Comparison of ENCODE assay signal across 10 mouse cellular contexts in the genomic region with DNA sequence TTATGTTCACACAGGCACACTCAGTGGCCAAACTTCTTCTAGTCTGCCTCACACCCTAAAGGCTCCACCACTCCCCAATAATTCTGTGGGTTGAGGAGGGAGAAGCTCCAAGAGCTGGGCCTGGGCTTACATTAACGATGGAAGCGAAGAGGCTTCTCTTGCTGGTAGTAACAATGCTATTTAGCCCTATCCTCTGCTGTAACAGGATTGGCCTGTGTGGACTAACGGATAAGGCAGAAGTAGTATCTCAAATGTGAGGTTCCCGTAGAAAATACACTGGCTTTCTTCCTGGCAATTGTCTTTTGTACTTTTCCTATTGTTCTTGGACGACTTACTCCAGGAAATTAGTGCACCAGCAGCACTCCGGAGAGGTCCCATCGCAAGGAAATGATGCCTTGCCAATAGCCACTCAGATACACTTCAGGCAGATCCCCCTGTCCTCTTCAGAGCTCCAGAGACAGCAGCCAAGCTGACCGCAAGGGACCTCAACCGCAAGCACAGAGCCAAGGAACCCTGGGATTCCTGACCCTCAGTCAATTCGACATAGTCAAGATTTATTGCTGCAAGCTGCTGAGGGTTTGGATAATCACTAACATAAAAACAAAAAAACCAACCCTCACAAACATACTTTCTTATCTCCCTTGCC.
DNase-seq lines count a peak whose midpoint lies in the region; ATAC-seq and TF ChIP-seq lines count a peak whose summit lies in the region.
"Had no signal": no experiment of that assay in that cellular context is flagged by ENCODE, and none has a peak within 500 bp of the region (broad histone marks: within the 10 kb centered on the region; RNA-seq: fewer than 3 reads in every experiment).

No protein-coding gene starts in this region.

- no peak for ATAC-seq in kidney, embryonic 14.5 days (ENCODE audit: low FRiP score, low TSS enrichment)
- ATAC-seq: midbrain, embryonic 15.5 days had no signal

- H3K79me2 ChIP-seq in heart, adult 2 months (replicated peaks; ENCODE audit: control insufficient read depth, insufficient read depth, low read length): no peaks in the 10 kb centered on the region

- intact Hi-C loops in heart, adult 2 months (cut with DNase I): no loop called here
- intact Hi-C loops in heart, postnatal 14 days (cut with DNase I): no loop called here

- TF ChIP-seq EP300 in heart, adult 2 months (IDR thresholded peaks at IDR 0.05; ENCODE audit: insufficient read depth, low read depth, low read length): no peak

- H3K27me3 ChIP-seq in kidney, embryonic 14.5 days (ENCODE audit: control insufficient read depth, insufficient read depth, low read length): no peaks in the 10 kb centered on the region
- no peaks in the 10 kb centered on the region for H3K27me3 ChIP-seq in heart, adult 2 months (ENCODE audit: control insufficient read depth, insufficient read depth, low read length)
- H3K27me3 ChIP-seq in thymus, adult 2 months (ENCODE audit: control insufficient read depth, insufficient read depth, low read length): no peaks in the 10 kb centered on the region
- H3K27me3 ChIP-seq in forebrain, embryonic 10.5 days (ENCODE audit: poor library complexity, severe bottlenecking): no peaks in the 10 kb centered on the region
- H3K27me3 ChIP-seq: limb, embryonic 12.5 days; midbrain, embryonic 15.5 days; neural tube, embryonic 13.5 days had no signal

- TF ChIP-seq POLR2A in heart, adult 2 months (IDR thresholded peaks at IDR 0.05; ENCODE audit: insufficient read depth, low read depth, low read length): no peak
- no peak for TF ChIP-seq POLR2A in thymus, adult 2 months (IDR thresholded peaks at IDR 0.05; ENCODE audit: control insufficient read depth, extremely low read depth, insufficient read depth, low read length, poor library complexity)

- WGBS in kidney, embryonic 14.5 days: 76% methylated on average over 10 of the region's 10 CpGs
- 41% methylated on average over 10 of the region's 10 CpGs for WGBS in heart, adult 2 months
- WGBS in thymus, adult 2 months: 58% methylated on average over 10 of the region's 10 CpGs
- WGBS in forebrain, embryonic 10.5 days: 90% methylated on average over 10 of the region's 10 CpGs

- H3K4me3 ChIP-seq in kidney, embryonic 14.5 days (ENCODE audit: low read length): no peak overlapping the region
- H3K4me3 ChIP-seq in heart, adult 2 months: no peak overlapping the region
- H3K4me3 ChIP-seq in thymus, adult 2 months (ENCODE audit: control insufficient read depth, insufficient read depth, low read length): no peak overlapping the region
- H3K4me3 ChIP-seq in forebrain, embryonic 10.5 days: no peak overlapping the region
- H3K4me3 ChIP-seq: limb, embryonic 12.5 days; midbrain, embryonic 15.5 days; neural tube, embryonic 13.5 days had no signal

- TF ChIP-seq CTCF in heart, adult 2 months (IDR thresholded peaks at IDR 0.05): no peak
- TF ChIP-seq CTCF in thymus, adult 2 months (IDR thresholded peaks at IDR 0.05; ENCODE audit: borderline replicate concordance, control insufficient read depth, extremely low read depth, insufficient read depth, low read length, poor library complexity): no peak

- H3K9ac ChIP-seq in kidney, embryonic 14.5 days (ENCODE audit: low read depth, low read length): no peak overlapping the region
- H3K9ac ChIP-seq in heart, adult 2 months (ENCODE audit: low read depth, low read length): no peak overlapping the region
- H3K9ac ChIP-seq: limb, embryonic 12.5 days; midbrain, embryonic 15.5 days; neural tube, embryonic 13.5 days had no signal

- no peaks in the 10 kb centered on the region for H3K9me3 ChIP-seq in kidney, embryonic 14.5 days (ENCODE audit: control insufficient read depth, low read length)
- H3K9me3 ChIP-seq in forebrain, embryonic 10.5 days: no peaks in the 10 kb centered on the region
- H3K9me3 ChIP-seq: limb, embryonic 12.5 days; midbrain, embryonic 15.5 days; neural tube, embryonic 13.5 days had no signal

- no peaks in the 10 kb centered on the region for H3K36me3 ChIP-seq in kidney, embryonic 14.5 days (ENCODE audit: control insufficient read depth, insufficient read depth, low read length)
- no peaks in the 10 kb centered on the region for H3K36me3 ChIP-seq in heart, adult 2 months (ENCODE audit: control insufficient read depth, insufficient read depth, low read length)
- no peaks in the 10 kb centered on the region for H3K36me3 ChIP-seq in thymus, adult 2 months (ENCODE audit: control insufficient read depth, insufficient read depth, low read length)
- H3K36me3 ChIP-seq in forebrain, embryonic 10.5 days (replicated peaks): no peaks in the 10 kb centered on the region
- H3K36me3 ChIP-seq: limb, embryonic 12.5 days; midbrain, embryonic 15.5 days; neural tube, embryonic 13.5 days had no signal

- no peaks in the 10 kb centered on the region for H3K4me1 ChIP-seq in kidney, embryonic 14.5 days (ENCODE audit: control insufficient read depth, insufficient read depth, low read length)
- H3K4me1 ChIP-seq in heart, adult 2 months (ENCODE audit: control insufficient read depth, insufficient read depth, low read length): peaks cover 1% of the 10 kb centered on the region; the same call in 1 of the 2 replicates
- no peaks in the 10 kb centered on the region for H3K4me1 ChIP-seq in thymus, adult 2 months (replicated peaks; ENCODE audit: control insufficient read depth, insufficient read depth, low read length)
- no peaks in the 10 kb centered on the region for H3K4me1 ChIP-seq in forebrain, embryonic 10.5 days
- H3K4me1 ChIP-seq: limb, embryonic 12.5 days; midbrain, embryonic 15.5 days; neural tube, embryonic 13.5 days had no signal

- H3K4me2 ChIP-seq in kidney, embryonic 14.5 days (replicated peaks; ENCODE audit: low read depth, low read length): no peak overlapping the region
- H3K4me2 ChIP-seq: limb, embryonic 12.5 days; midbrain, embryonic 15.5 days; neural tube, embryonic 13.5 days had no signal

- H3K27ac ChIP-seq in kidney, embryonic 14.5 days (ENCODE audit: low read depth, low read length): no peak overlapping the region
- H3K27ac ChIP-seq in heart, adult 2 months: no peak overlapping the region
- H3K27ac ChIP-seq in thymus, adult 2 months (ENCODE audit: control insufficient read depth, insufficient read depth, low read length): no peak overlapping the region
- no peak overlapping the region for H3K27ac ChIP-seq in forebrain, embryonic 10.5 days
- H3K27ac ChIP-seq: limb, embryonic 12.5 days; midbrain, embryonic 15.5 days; neural tube, embryonic 13.5 days had no signal

- DNase-seq in kidney, adult 11 months: peak; percentile 34
- DNase-seq in heart, adult 2 months: peak; percentile 28 to 34
- DNase-seq in heart, postnatal 14 days: peak; percentile 17
- DNase-seq in kidney, postnatal 4 days: peak; percentile 41 to 45
- no peak for DNase-seq in thymus, adult 2 months
- no peak for DNase-seq in forebrain, embryonic 10.5 days (ENCODE audit: extremely low spot score, low spot score)

Comparison
In these comparisons a context has a peak if more than half of its experiments do, and no peak if none do; other contexts are left out.
1. DNase-seq: peak in kidney, adult 11 months (single experiment), heart, adult 2 months (2 of 2), heart, postnatal 14 days (2 of 2) and kidney, postnatal 4 days (2 of 2); none in thymus, adult 2 months (single experiment) and forebrain, embryonic 10.5 days (single experiment).